Mouse (Mus musculus) natural killer cell, adult 2 months (primary cell): ENCODE results near the gene Gucy2d.

Experiments
- DNase-seq, 2 experiments: peaks; one replicate each; pipeline ENCODE4 v3.0.0; 2022; ENCODE audit warnings: low spot score in 2 of 2

Gene Gucy2d

GRCm38 (mm10) chr7:98490328-98490727 lies 50.1 kb downstream of the Gucy2d start:
- no peak for DNase-seq

- no peak for DNase-seq
These were observed 50.7 kb downstream of the Gucy2d start for GRCm38 (mm10) chr7:98490911-98491310.

- DNase-seq: no peak
These were observed 51.4 kb downstream of the Gucy2d start for GRCm38 (mm10) chr7:98491451-98492200.

GRCm38 (mm10) chr7:98492331-98492730 lies 52.1 kb downstream of the Gucy2d start:
- no peak for DNase-seq

- no peak for DNase-seq
These were observed 53.1 kb downstream of the Gucy2d start for GRCm38 (mm10) chr7:98493307-98493706.

GRCm38 (mm10) chr7:98493901-98494480 lies 53.8 kb downstream of the Gucy2d start:
- no peak for DNase-seq

GRCm38 (mm10) chr7:98495591-98495990 lies 55.4 kb downstream of the Gucy2d start:
- DNase-seq: no peak

GRCm38 (mm10) chr7:98497451-98497850 lies 57.2 kb downstream of the Gucy2d start:
- DNase-seq: no peak

- no peak for DNase-seq
These were observed 57.9 kb downstream of the Gucy2d start for GRCm38 (mm10) chr7:98498101-98498500.

- DNase-seq: no peak
These were observed 58.7 kb downstream of the Gucy2d start for GRCm38 (mm10) chr7:98498656-98499560.

GRCm38 (mm10) chr7:98499561-98500292 lies 59.5 kb downstream of the Gucy2d start:
- no peak for DNase-seq

GRCm38 (mm10) chr7:98500470-98500869 lies 60.3 kb downstream of the Gucy2d start:
- no peak for DNase-seq

GRCm38 (mm10) chr7:98501078-98501477 lies 60.9 kb downstream of the Gucy2d start:
- no peak for DNase-seq

- no peak for DNase-seq
These were observed 62.7 kb downstream of the Gucy2d start for GRCm38 (mm10) chr7:98502921-98503320.

GRCm38 (mm10) chr7:98503951-98504647 lies 63.9 kb downstream of the Gucy2d start:
- DNase-seq: no peak

- no peak for DNase-seq
These were observed 64.6 kb downstream of the Gucy2d start for GRCm38 (mm10) chr7:98504726-98505314.

GRCm38 (mm10) chr7:98505664-98506063 lies 65.4 kb downstream of the Gucy2d start:
- no peak for DNase-seq

- no peak for DNase-seq
These were observed 71.0 kb downstream of the Gucy2d start for GRCm38 (mm10) chr7:98510961-98511958.

- no peak for DNase-seq
These were observed 73.0 kb downstream of the Gucy2d start for GRCm38 (mm10) chr7:98513251-98513650.
